Mouse (Mus musculus) CD8-positive naive resting alpha-beta T cell, adult 57 days (primary cell): ENCODE data around the gene Vmn1r8. TPM values are rescaled to one million over a fixed set of nuclear protein-coding genes. Genes with fewer than 3 reads are reported as not detected.

Source experiments
- total RNA-seq: library from RNA; stranded (reverse); gene quantifications from one replicate; pipeline ENCODE4 v1.2.4, GENCODE M21; 2023

The Vmn1r8 gene
- not detected for total RNA-seq

DNA sequence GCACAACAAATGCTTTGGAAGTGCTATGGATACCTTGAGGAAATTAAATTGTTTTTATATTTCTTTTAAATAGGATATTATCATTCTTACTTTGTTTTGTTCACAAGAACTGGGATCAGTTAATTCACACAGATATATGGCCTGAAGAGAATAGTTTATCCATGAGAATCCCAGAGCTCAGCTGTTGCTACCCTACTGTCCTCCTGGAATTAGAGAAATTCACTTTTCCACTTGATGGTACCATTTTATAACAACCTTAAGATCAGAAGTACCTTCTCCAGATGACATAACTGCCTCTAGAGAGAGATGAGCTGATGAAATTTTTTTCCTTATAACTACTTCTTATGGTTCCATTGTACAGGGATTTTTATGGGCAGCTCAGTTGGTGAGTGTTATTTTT lies at the start of gene Vmn1r8:
TSS of gene Vmn1r8 (plus strand) at position 301 of the 400 bp plus-strand sequence.

DNA sequence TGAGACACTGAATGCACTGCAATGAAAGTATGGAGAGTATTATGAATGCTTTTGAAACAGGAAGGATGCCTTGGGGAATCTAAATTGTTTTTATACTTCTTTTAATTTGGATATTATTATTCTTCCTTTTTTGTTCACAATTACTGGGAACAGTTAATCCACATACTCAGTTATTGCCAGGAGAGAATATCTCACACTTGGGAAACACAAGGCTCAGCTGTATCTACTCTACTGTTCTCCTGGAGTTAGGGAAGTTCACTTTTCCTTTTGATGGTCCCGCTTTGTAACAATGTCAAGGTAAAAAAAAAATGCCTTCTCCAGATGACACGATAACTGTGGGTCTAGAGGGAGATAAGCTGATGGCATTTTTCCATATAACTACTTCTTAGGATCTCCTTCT lies 35.1 kb upstream of the Vmn1r8 start, which contains the start of gene Vmn1r6:
TSS of gene Vmn1r6 (plus strand) at position 301 of the 400 bp plus-strand sequence.

DNA sequence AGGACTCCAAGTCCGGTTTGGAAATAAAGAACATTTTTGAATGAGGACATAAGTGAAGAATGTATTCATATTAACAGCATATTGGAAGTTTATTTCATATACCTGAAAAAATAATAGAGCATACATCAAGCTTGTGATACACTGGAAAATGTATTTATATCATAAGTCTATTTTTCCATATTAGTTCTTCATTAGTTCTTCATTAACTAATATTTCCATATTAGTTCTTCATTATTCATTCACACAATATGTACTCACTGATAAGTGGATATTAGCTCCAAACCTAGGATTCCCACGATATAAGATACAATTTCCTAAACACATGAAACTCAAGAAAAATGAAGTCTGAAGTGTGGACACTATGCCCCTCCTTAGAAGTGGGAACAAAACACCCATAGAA lies 6.9 kb upstream of the Vmn1r8 start, which contains the start of gene Vmn1r7:
TSS of gene Vmn1r7 (minus strand) at position 101 of the 400 bp plus-strand sequence.

DNA sequence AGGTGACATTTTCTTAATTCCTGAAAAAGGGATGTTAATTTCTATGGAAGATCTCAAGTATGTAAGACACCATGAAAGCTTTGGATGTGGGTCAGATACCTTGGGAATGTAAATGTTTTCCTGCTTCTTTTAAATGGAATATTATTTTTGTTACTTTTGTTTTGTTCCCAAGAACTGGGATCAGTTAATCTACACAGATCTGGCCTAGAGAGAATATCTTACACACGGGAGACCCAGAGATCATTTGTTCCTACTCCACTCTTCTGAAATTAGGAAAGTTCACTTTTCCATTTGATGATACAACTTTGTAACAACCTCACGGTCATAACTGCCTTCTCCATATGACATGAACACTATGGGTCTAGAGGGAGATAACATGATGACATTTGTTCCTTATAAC lies 34.4 kb downstream of the Vmn1r8 start, which contains the start of gene Vmn1r9:
TSS of gene Vmn1r9 (plus strand) at position 301 of the 400 bp plus-strand sequence.

Other genes with a start within 250 kb of the Vmn1r8 start
- gene Kbtbd2, start 234.5 kb upstream of the Vmn1r8 start, total RNA-seq: 95.0 TPM
- not detected for gene Fkbp9, start 200.2 kb upstream of the Vmn1r8 start, total RNA-seq
- gene Nt5c3, start 108.4 kb upstream of the Vmn1r8 start, total RNA-seq: 51.7 TPM
- gene Vmn1r4, start 108.3 kb upstream of the Vmn1r8 start, total RNA-seq: 0.24 TPM
- gene Vmn1r5, start 62.0 kb upstream of the Vmn1r8 start, total RNA-seq: not detected
- gene Vmn1r6, start 35.0 kb upstream of the Vmn1r8 start, total RNA-seq: not detected
- gene Vmn1r7, start 7.0 kb upstream of the Vmn1r8 start, total RNA-seq: not detected
- not detected for gene Vmn1r9, start 34.5 kb downstream of the Vmn1r8 start, total RNA-seq
- not detected for gene Vmn1r10, start 77.2 kb downstream of the Vmn1r8 start, total RNA-seq
- gene Vmn1r11, start 101.2 kb downstream of the Vmn1r8 start, total RNA-seq: not detected
- 0.06 TPM for gene Vmn1r12, start 124.6 kb downstream of the Vmn1r8 start, total RNA-seq
- not detected for gene Vmn1r13, start 171.0 kb downstream of the Vmn1r8 start, total RNA-seq
- gene Vmn1r14, start 199.4 kb downstream of the Vmn1r8 start, total RNA-seq: not detected
- not detected for gene Vmn1r15, start 225.7 kb downstream of the Vmn1r8 start, total RNA-seq